Mouse (Mus musculus): Measurements from ENCODE around the gene Fam81b.

- TF ChIP-seq CTCF (conservative IDR thresholded peaks at IDR 0.05; ENCODE audit: low read length) = no peak
- TF ChIP-seq NANOG (IDR thresholded peaks at IDR 0.05; ENCODE audit: borderline replicate concordance, low read length) = no peak
- no peak for TF ChIP-seq POU5F1 (IDR thresholded peaks at IDR 0.05; ENCODE audit: borderline replicate concordance, low read length)
These were observed 109.9 kb downstream of the Fam81b start for GRCm38 (mm10) chr13:76194937-76195336.

Measured in E14TG2a.4 (cell line).